Mouse (Mus musculus) stomach, postnatal 0 days (tissue): ENCODE data around the gene Mmd2.
A peak's percentile ranks its signal among the peaks of the same experiment; 100 is the strongest.

Experiments
- CTCF ChIP-seq: IDR thresholded peaks from 2 replicates; pipeline ENCODE4 v1.5.1; 2016; ENCODE audit warnings: antibody characterized with exemption, low read depth, mild to moderate bottlenecking, moderate library complexity
- EP300 ChIP-seq: optimal IDR thresholded peaks from 2 replicates; pipeline ENCODE3; 2016; ENCODE audit warnings: antibody characterized with exemption

DNA sequence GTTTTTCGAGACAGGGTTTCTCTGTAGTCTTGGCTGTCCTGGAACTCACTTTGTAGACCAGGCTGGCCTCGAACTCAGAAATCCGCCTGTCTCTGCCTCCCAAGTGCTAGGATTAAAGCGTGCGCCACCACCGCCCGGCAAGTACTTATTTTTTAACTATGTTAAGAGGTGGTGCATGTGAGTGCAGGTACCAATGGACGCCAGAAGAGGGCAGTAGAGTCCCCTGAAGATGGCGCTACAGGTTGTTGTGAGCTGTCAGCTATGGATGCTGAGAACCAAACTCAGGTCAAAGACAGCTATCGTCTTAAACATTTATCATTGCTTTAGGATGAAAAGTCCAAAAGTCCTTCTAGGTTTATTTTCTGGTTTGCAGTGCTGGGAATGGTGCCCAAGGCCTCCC, 30.4 kb downstream of the Mmd2 start:
- TF ChIP-seq CTCF (peak; percentile 25; the same call in 1 of the 2 replicates), EP300 (no peak)
